Mouse (Mus musculus): ENCODE data around the gene Atg101.
A peak's percentile ranks its signal among the peaks of the same experiment; 100 is the strongest.
"Not testable (repeated sequence)": the region's sequence is repeated elsewhere in the genome, so short reads cannot be mapped to it uniquely, and the experiment has no call there.

Gene Atg101

GRCm38 (mm10) chr15:101315832-101316231, 31.8 kb downstream of the Atg101 start:
- peak; percentile 90 for DNase-seq (ENCODE audit: low spot score)

DNA sequence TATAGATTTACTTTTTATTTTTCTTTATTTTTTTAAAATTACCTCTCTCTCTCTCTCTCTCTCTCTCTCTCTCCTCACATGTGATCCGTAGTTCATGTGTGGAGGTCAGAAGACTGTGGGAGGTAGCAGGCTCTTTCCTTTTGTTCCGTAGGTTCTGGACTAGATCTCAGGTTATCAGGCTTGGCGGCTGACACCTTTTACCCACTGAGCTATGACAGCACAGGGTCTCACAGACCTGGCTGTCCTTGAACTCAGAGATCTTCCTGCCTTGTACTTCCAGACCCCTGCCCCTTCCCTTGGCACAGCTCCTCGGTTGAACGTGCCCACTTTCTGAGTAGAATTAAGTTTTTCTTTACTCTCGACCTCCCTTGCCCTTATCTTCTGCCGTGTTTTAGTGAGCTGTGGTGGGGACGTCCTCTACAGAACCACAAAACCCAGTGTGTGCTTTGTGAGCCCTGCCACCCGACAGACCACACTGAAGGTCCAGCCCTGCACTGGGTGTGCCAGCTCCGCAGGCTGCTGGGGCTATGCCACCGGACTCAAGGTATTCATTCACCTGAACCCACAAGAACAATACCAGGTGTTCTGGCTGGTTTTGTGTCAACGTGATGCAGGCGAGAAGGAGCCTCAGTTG, 32.3 kb downstream of the Atg101 start:
- no peak for DNase-seq (ENCODE audit: low spot score)

DNA sequence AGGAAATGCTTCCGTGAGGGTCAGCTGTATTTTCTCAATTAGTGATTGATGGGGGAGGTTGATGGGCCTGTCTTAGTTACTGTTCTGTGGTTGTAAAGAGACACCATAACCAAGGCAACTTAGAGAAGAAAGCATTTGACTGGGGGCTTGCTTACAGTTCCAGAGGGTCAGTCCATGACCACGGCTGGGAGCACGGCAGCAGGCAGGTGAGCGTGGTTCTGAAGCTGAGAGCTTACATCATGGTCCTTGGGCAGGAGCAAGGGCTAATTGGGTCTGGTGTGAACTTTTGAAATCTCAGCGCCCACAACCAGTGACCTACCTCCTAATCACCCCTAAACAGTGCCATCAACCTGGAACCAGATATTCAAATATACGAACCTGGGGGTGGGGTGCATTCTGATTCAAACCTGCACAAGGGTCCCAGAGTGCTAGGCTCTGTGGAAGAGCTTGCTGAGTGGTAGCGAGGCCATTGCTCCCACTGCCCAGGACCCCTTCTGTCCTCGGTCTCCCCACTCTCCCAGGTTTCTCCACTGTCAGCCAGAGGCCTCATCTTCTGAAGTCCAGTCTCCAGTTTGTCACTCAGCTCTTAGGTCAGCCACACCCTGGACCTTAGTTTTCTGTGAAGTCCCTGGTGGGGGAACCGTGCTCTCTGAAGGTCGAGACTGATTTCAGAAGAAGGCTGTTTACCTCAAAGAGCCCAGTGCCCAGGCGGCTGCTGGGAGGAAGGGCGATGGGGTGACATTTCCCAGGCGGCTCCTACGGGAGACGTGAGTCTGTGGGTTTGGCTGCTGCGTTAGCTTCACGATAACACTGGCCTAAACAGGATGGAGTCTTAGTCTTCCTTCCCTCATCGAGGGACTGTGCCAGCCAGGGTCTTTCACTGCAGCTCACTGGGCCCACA, 33.1 kb downstream of the Atg101 start:
- no peak for DNase-seq (ENCODE audit: low spot score)

GRCm38 (mm10) chr15:101317814-101318500, 33.9 kb downstream of the Atg101 start:
- no peak for DNase-seq (ENCODE audit: low spot score)

- DNase-seq (ENCODE audit: low spot score): no peak
Observed at GRCm38 (mm10) chr15:101318889-101319765, 35.1 kb downstream of the Atg101 start.

DNA sequence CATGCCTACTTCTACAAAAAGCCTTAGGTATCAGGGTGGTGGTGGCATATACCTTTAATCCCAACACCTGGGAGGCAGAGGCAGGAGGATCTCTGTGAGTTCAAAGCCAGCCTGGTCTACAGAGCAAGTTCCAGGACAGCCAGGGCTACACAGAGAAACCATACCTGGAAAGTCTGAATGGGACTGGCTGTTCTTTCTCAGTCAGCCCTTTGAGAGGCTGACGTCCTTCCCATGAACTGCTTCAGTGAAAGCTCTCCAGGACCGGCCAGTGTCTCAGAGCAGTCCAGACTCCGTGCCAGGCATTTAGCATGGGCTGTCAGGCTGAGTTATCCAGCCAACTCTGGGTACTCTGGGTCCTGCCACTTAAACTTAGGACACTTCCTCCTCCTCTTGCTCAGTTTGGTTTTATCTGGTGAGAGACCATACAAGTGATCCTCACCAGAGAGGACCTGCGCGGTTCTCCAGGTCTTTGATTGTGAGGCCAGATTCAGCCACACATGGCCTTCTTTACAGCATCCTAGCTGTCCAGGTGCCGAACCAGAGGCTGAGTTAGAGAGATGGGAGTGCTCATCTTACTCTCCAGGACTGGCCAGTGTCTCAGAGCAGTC, 36.0 kb downstream of the Atg101 start:
- DNase-seq (ENCODE audit: low spot score): no peak

DNA sequence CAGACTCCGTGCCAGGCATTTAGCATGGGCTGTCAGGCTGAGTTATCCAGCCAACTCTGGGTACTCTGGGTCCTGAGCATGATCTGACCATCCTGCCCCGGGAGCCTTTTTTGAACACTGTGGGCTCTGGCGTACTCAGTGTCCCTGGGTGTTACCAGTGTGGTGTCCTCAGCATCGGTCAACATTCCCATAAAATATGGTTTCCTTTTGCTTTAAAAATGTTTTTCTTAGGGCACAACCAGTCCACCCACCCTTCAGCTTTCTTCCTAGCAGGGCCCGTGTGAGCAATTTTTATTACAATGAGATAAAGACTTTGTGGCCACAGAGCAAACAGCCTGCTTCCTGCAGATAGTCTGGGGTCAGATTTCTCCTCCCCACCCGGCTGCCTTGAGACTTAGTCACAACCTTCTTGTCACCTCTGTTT, 36.6 kb downstream of the Atg101 start:
- DNase-seq (ENCODE audit: low spot score): no peak

DNA sequence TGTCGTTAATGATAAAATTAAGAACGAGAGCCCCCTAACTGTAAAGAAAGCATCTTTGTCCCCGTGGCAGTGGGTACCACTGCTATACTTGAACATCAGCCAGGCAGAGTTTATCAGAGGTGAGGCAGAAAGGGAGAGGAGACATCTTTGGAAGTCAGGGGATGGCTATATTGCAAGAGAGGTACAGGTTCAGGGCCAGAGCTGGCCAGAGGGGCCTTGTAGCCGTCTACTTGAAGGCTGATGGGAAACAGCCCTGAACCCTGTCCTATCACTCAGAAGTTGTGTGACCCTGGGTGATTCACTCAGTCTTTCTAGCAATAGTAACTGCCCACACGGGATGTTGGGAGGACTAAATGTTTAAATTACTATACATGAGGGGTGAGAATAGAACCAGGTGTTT, 37.1 kb downstream of the Atg101 start:
- no peak for DNase-seq (ENCODE audit: low spot score)

GRCm38 (mm10) chr15:101322106-101322505, 38.0 kb downstream of the Atg101 start:
- DNase-seq (ENCODE audit: low spot score): no peak

GRCm38 (mm10) chr15:101322640-101323039, 38.6 kb downstream of the Atg101 start:
- DNase-seq (ENCODE audit: low spot score): no peak

DNA sequence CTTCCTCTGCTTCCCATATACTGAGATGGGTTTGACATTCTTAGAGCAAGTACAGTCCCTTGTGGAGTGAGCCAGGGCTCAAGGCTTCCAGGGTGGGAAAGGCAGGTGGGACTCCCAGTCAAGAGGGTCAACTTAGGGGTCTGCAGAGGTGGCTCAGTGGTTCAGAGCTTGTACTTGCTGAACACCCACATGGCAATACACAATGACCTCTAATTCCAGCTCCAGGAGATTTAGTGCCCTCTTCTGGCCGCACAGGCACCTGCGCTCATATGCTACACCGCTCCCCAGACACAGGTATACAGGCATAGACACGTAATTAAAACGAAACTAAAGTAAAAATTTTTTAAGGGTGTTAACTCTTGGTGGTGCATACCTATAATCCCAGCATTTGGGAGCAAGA, 39.4 kb downstream of the Atg101 start:
- no peak for DNase-seq (ENCODE audit: low spot score)

GRCm38 (mm10) chr15:101324409-101324808, 40.3 kb downstream of the Atg101 start:
- DNase-seq (ENCODE audit: low spot score): not testable (repeated sequence)

- DNase-seq (ENCODE audit: low spot score): no peak
Observed at GRCm38 (mm10) chr15:101325991-101326534, 42.0 kb downstream of the Atg101 start.

DNA sequence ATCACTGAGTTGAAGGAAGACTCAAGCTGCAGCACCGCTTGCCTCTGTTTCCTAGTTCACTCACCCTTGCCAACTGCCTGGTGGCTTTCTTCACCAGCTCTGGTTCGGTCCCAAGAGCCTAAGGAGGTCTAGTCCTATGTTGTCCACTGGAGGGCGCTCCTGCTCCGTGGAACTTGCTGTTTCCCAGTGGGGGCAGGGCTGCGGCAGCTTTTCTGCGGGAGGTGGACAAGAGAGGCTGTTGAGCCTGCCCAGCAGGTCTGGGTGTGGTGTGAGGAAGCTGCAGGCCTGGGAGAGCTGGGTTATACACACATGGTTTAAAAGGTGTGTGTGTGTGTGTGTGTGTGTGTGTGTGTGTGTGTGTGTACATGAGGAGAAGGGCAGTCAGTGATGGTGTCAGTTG, 43.2 kb downstream of the Atg101 start:
- DNase-seq (ENCODE audit: low spot score): peak; percentile 87

GRCm38 (mm10) chr15:101328876-101329563, 44.9 kb downstream of the Atg101 start:
- no peak for DNase-seq (ENCODE audit: low spot score)

DNA sequence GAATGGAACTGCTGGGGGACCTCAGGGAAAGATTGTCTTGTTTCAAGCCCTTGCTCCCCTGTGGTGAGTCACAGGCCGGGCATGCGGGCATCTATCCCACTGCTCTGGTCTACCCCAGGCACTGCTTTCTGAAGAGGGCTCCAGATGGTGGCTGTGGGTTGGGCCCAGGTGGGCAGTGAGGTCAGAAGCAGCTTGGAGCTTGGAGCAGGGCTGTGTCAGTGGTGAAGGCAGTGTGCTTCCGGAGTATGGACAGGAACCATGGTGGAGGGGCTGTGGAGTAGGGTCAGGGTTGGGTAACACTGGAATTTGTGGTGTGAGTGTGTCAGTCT, 45.5 kb downstream of the Atg101 start:
- DNase-seq (ENCODE audit: low spot score): no peak

- DNase-seq (ENCODE audit: low spot score): no peak
Observed at GRCm38 (mm10) chr15:101331090-101331489, 47.0 kb downstream of the Atg101 start.

- no peak for DNase-seq (ENCODE audit: low spot score)
Observed at GRCm38 (mm10) chr15:101332370-101332769, 48.3 kb downstream of the Atg101 start.

DNA sequence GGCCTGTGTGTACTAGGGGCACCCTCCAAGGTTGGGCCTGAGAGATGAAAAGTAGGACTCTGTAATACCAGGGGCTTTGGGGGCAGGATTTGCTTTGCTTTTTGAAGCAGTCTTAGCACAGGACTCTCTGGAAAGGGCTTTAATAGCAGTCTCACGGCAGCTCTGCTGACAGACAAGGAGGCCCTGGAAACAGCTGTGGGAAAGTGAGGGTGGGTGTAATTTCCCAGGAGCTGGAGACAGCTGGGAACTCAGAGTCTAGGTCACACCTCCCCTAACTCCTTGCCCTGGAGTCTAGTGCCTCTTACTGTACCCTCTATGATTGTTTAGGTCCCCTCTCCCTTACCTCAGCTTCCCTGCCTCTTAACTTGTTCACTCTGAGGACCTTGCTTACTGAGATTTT, 49.1 kb downstream of the Atg101 start:
- DNase-seq (ENCODE audit: low spot score): no peak

- DNase-seq (ENCODE audit: low spot score): no peak
Observed at GRCm38 (mm10) chr15:101333648-101334047, 49.6 kb downstream of the Atg101 start.

Measured in ovary, postnatal 36 days (tissue).